Mouse (Mus musculus) liver, embryonic 15.5 days (tissue): Measurements from ENCODE around the gene Olfr733. TPM values are rescaled to one million over a fixed set of nuclear protein-coding genes. Genes with fewer than 3 reads are reported as not detected.

ENCODE experiments used
- ATAC-seq: fragments of 200-750 bp; cut with Nextera tagmentation; 2 replicates; pipeline ENCODE4 v1.8.0; 2017; ENCODE audit warnings: moderate number of reproducible peaks, mild to moderate bottlenecking, moderate library complexity; ENCODE audit not compliant: insufficient read depth
- H3K27ac ChIP-seq: fragments of 300-500 bp; sonication (generic); replicated peaks from 2 replicates; pipeline ENCODE4 v1.5.1; 2015; ENCODE audit warnings: mild to moderate bottlenecking, inconsistent platforms
- H3K27me3 ChIP-seq: fragments of 300-500 bp; sonication (generic); 2 replicates; pipeline ENCODE4 v1.6.1; 2015; ENCODE audit warnings: mild to moderate bottlenecking, inconsistent platforms
- H3K36me3 ChIP-seq: fragments of 300-500 bp; sonication (generic); replicated peaks from 2 replicates; pipeline ENCODE4 v1.6.1; 2015; ENCODE audit warnings: moderate library complexity, mild to moderate bottlenecking, inconsistent platforms
- H3K4me1 ChIP-seq: fragments of 300-500 bp; sonication (generic); replicated peaks from 2 replicates; pipeline ENCODE4 v1.6.1; 2015; ENCODE audit warnings: inconsistent platforms
- H3K4me2 ChIP-seq: fragments of 300-500 bp; sonication (generic); 2 replicates; pipeline ENCODE4 v1.6.1; 2015; ENCODE audit warnings: moderate library complexity, mild to moderate bottlenecking, inconsistent platforms
- H3K4me3 ChIP-seq: fragments of 300-500 bp; sonication (generic); replicated peaks from 2 replicates; pipeline ENCODE4 v1.5.1; 2015; ENCODE audit warnings: mild to moderate bottlenecking, inconsistent platforms
- H3K9ac ChIP-seq: fragments of 300-500 bp; sonication (generic); 2 replicates; pipeline ENCODE4 v1.6.1; 2015; ENCODE audit warnings: moderate library complexity, mild to moderate bottlenecking, inconsistent platforms
- H3K9me3 ChIP-seq: fragments of 300-500 bp; sonication (generic); replicated peaks from 2 replicates; pipeline ENCODE4 v1.6.1; 2016; ENCODE audit warnings: inconsistent platforms
- WGBS: fragments of 180-500 bp; shearing (Covaris S2); methylation state at CpG from one replicate; pipeline ENCODE4 v1.1.7; 2015; ENCODE audit warnings: mixed read lengths; ENCODE audit not compliant: insufficient replicate concordance; 5-methylcytosine and 5-hydroxymethylcytosine counted together
- polyA plus RNA-seq: library from polyadenylated mRNA; unstranded; fragments of >200 nt; fragmentation: Nextera tagmentation; extraction: Ambion mirVana; gene quantifications from 2 replicates; pipeline ENCODE4 v1.2.1, GENCODE M21; 2015

Olfr733 gene
- polyA plus RNA-seq, result not detected in 2 replicates

DNA sequence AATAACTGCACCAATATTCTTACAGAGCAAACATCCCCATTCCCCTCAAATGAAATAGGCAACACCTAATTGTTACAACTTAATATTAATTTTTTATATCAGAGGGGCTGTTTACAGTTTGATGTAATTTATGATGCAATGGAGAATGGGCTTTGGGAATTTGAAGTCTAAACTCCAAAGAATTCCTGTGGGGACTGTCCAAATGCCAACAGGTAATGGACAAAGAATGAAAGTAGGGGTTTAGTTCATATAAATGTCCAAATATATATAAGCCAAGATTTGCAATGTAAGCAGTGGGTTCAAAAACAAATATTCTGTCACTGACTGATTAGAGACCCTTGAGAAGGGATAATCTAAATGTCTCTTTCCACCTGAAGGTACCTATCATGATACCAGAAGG lies at the start of gene Olfr733:
Olfr733 (minus strand) TSS at position 101 of the 400 bp plus-strand sequence.
- no peak within 1 kb of the TSS for H3K4me3 ChIP-seq
- H3K27ac ChIP-seq, result no peak within 1 kb of the TSS
- no peak within 1 kb of the TSS for H3K4me2 ChIP-seq
- no peaks in the 10 kb centered on the region for H3K9me3 ChIP-seq
- H3K36me3 ChIP-seq, result no peaks in the 10 kb centered on the region
- no peaks in the 10 kb centered on the region for H3K4me1 ChIP-seq
- H3K9ac ChIP-seq, result no peak within 1 kb of the TSS
- H3K27me3 ChIP-seq, result no peaks in the 10 kb centered on the region
- ATAC-seq, result no peak

DNA sequence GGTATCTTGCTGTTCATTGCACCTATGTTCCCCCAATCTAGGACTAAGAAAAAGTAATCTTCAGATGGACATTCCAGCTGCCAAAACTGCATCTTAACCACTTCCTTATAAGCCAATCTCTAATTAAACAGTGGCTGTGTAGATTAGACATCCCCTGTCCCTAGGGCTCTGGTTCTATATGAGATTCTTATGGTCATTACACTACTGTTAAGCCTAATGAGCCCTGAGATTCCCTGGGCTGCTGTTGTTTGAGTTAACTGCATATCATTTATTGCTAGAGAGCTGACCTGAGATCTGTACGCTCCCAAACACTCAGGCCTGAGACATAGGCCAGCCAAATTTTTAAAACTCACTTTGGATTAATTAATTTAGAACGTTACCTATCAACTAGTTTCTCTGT lies 47.5 kb upstream of the Olfr733 start, which contains the start of gene Olfr735:
Olfr735 (minus strand) TSS at position 77 of the 400 bp plus-strand sequence.
- WGBS, result 57% methylated on average over 2 of the region's 2 CpGs
- H3K9ac ChIP-seq, result no peak within 1 kb of the TSS
- no peaks in the 10 kb centered on the region for H3K27me3 ChIP-seq
- H3K4me1 ChIP-seq, result no peaks in the 10 kb centered on the region
- no peak within 1 kb of the TSS for H3K27ac ChIP-seq
- H3K4me2 ChIP-seq, result no peak within 1 kb of the TSS
- H3K36me3 ChIP-seq, result no peaks in the 10 kb centered on the region
- H3K9me3 ChIP-seq, result no peaks in the 10 kb centered on the region
- ATAC-seq, result no peak
- H3K4me3 ChIP-seq, result no peak within 1 kb of the TSS

DNA sequence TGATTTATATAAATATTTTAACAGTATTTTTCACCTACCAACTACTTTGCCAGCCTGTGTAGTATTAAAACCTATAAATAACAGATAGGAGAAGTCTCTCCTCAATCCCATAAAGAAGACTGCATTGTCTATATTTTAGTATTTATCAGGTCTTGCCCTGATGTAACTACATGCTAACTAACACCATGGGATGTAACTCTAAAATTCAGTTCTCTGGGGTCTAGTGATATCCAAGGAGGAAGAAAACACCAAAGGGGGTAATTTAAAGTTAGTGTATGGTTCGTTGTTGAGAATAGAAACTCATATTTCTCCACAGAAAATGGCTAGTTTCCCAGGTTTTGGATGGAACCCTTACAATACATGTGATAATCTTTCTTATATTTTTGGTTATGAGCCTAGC lies 25.3 kb upstream of the Olfr733 start, which contains the start of gene Olfr734:
Olfr734 (minus strand) TSS at position 101 of the 400 bp plus-strand sequence.
- Histone ChIP-seq H3K27ac (no peak within 1 kb of the TSS), H3K9ac (no peak within 1 kb of the TSS), H3K4me3 (no peak within 1 kb of the TSS), H3K36me3 (no peaks in the 10 kb centered on the region), H3K4me1 (no peaks in the 10 kb centered on the region), H3K27me3 (no peaks in the 10 kb centered on the region), H3K9me3 (no peaks in the 10 kb centered on the region), H3K4me2 (no peak within 1 kb of the TSS)
- 37% methylated on average over 1 of the region's 1 CpGs for WGBS
- ATAC-seq, result no peak

DNA sequence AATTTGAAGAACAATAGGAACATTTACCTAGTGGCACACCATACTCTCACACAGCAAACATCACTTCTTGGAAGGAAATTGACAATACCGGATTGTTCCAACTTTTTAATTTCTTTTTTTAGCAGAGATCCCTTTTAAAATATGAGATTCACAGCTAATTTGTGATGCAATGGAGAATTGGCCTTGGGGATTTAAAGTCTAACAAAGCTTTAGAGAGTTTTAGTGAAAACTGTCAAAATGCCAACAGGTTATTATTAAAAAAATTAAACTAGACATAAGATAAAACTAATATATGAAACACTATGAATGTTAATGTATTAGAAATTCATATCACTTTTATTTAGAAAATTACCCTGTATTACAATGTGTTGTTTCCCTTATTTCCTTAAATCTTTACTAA lies 17.2 kb downstream of the Olfr733 start, which contains the start of gene Olfr732:
Olfr732 (minus strand) TSS at position 101 of the 400 bp plus-strand sequence.
- Histone ChIP-seq H3K36me3 (no peaks in the 10 kb centered on the region), H3K27me3 (no peaks in the 10 kb centered on the region), H3K4me2 (no peak within 1 kb of the TSS), H3K9me3 (no peaks in the 10 kb centered on the region), H3K27ac (no peak within 1 kb of the TSS), H3K4me3 (no peak within 1 kb of the TSS), H3K9ac (no peak within 1 kb of the TSS), H3K4me1 (no peaks in the 10 kb centered on the region)
- WGBS, result 77% methylated on average over 1 of the region's 1 CpGs
- no peak for ATAC-seq

Other genes with a start within 250 kb of the Olfr733 start
- gene Olfr726, start 210.6 kb downstream of the Olfr733 start, polyA plus RNA-seq, result not detected in 2 replicates
- gene Olfr727, start 178.3 kb downstream of the Olfr733 start, polyA plus RNA-seq, result not detected in 2 replicates
- not detected in 2 replicates for gene Olfr728, start 158.8 kb downstream of the Olfr733 start, polyA plus RNA-seq
- not detected in 2 replicates for gene Olfr729, start 148.6 kb downstream of the Olfr733 start, polyA plus RNA-seq
- not detected in 2 replicates for gene Olfr730, start 113.3 kb downstream of the Olfr733 start, polyA plus RNA-seq
- gene Olfr731, start 59.7 kb downstream of the Olfr733 start, polyA plus RNA-seq, result not detected in 2 replicates
- gene Olfr732, start 17.3 kb downstream of the Olfr733 start, polyA plus RNA-seq, result not detected in 2 replicates
- gene Olfr734, start 25.2 kb upstream of the Olfr733 start, polyA plus RNA-seq, result not detected in 2 replicates
- not detected in 2 replicates for gene Olfr735, start 47.4 kb upstream of the Olfr733 start, polyA plus RNA-seq
- 0.03 TPM in 1 of 2 replicates, not detected in the other for gene Tlr11, start 56.4 kb upstream of the Olfr733 start, polyA plus RNA-seq
- not detected in 2 replicates for gene Olfr736, start 79.6 kb upstream of the Olfr733 start, polyA plus RNA-seq
- not detected in 2 replicates for gene Olfr738, start 106.0 kb upstream of the Olfr733 start, polyA plus RNA-seq
- not detected in 2 replicates for gene Olfr739, start 117.1 kb upstream of the Olfr733 start, polyA plus RNA-seq
- gene Olfr740, start 144.0 kb upstream of the Olfr733 start, polyA plus RNA-seq, result not detected in 2 replicates
- not detected in 2 replicates for gene Olfr741, start 171.2 kb upstream of the Olfr733 start, polyA plus RNA-seq
- not detected in 2 replicates for gene Olfr742, start 202.1 kb upstream of the Olfr733 start, polyA plus RNA-seq
- gene Olfr743, start 220.3 kb upstream of the Olfr733 start, polyA plus RNA-seq, result not detected in 2 replicates